Mouse (Mus musculus) midbrain, embryonic 12.5 days (tissue): ENCODE measurements around the gene Arvcf. TPM values are rescaled to one million over a fixed set of nuclear protein-coding genes. Genes with fewer than 3 reads are reported as not detected.
A peak's percentile ranks its signal among the peaks of the same experiment; 100 is the strongest.

Experiments
- ATAC-seq: fragments of 200-750 bp; cut with Nextera tagmentation; 2 replicates; pipeline ENCODE4 v1.8.0; 2017; ENCODE audit warnings: low read depth, moderate TSS enrichment, moderate library complexity; ENCODE audit not compliant: low FRiP score
- H3K27ac ChIP-seq: fragments of 300-500 bp; sonication (generic); replicated peaks from 2 replicates; pipeline ENCODE4 v1.5.1; 2016; ENCODE audit warnings: mild to moderate bottlenecking
- H3K27me3 ChIP-seq: fragments of 300-500 bp; sonication (generic); 2 replicates; pipeline ENCODE4 v1.6.1; 2016; ENCODE audit warnings: mild to moderate bottlenecking
- H3K36me3 ChIP-seq: fragments of 300-500 bp; sonication (generic); 2 replicates; pipeline ENCODE4 v1.6.1; 2016
- H3K4me1 ChIP-seq: fragments of 300-500 bp; sonication (generic); 2 replicates; pipeline ENCODE4 v1.6.1; 2016
- H3K4me2 ChIP-seq: fragments of 300-500 bp; sonication (generic); replicated peaks from 2 replicates; pipeline ENCODE4 v1.6.1; 2016; ENCODE audit warnings: mild to moderate bottlenecking, moderate library complexity
- H3K4me3 ChIP-seq: fragments of 300-500 bp; sonication (generic); 2 replicates; pipeline ENCODE4 v1.5.1; 2016; ENCODE audit warnings: mild to moderate bottlenecking
- H3K9ac ChIP-seq: fragments of 300-500 bp; sonication (generic); replicated peaks from 2 replicates; pipeline ENCODE4 v1.6.1; 2016; ENCODE audit warnings: mild to moderate bottlenecking, moderate library complexity
- H3K9me3 ChIP-seq: fragments of 300-500 bp; sonication (generic); 2 replicates; pipeline ENCODE4 v1.6.1; 2016; ENCODE audit warnings: mild to moderate bottlenecking
- WGBS: fragments of 180-500 bp; shearing (Covaris S2); methylation state at CpG from one replicate; pipeline ENCODE4 v1.1.7; 2016; 5-methylcytosine and 5-hydroxymethylcytosine counted together
- polyA plus RNA-seq: library from polyadenylated mRNA; unstranded; fragments of >200 nt; fragmentation: Nextera tagmentation; extraction: Ambion mirVana; gene quantifications from 2 replicates; pipeline ENCODE4 v1.2.1, GENCODE M21; 2016

The Arvcf gene
- polyA plus RNA-seq, 1 experiment from 2014 or later: 129 TPM

- H3K4me3 ChIP-seq: peak overlapping the region; percentile 4; the same call in 1 of the 2 replicates
- H3K27me3 ChIP-seq: no peaks in the 10 kb centered on the region
- H3K9me3 ChIP-seq: no peaks in the 10 kb centered on the region
- H3K36me3 ChIP-seq: peaks cover 87% of the 10 kb centered on the region
- 12% methylated on average over 7 of the region's 7 CpGs for WGBS
- H3K4me1 ChIP-seq: peaks cover 62% of the 10 kb centered on the region
- ATAC-seq: peak; percentile 92
- H3K27ac ChIP-seq: peak overlapping the region; percentile 89
- 0 out of 2 replicates have a peak overlapping the region, but pooled peaks have one; percentile 12 for H3K9ac ChIP-seq
- H3K4me2 ChIP-seq: peak overlapping the region; percentile 38
Measured at GRCm38 (mm10) chr16:18400472-18401216, 52.7 kb downstream of the Arvcf start.

GRCm38 (mm10) chr16:18403285-18403684, 55.3 kb downstream of the Arvcf start:
- no peak overlapping the region for H3K4me2 ChIP-seq
- no peak for ATAC-seq

GRCm38 (mm10) chr16:18405091-18405854, 57.3 kb downstream of the Arvcf start:
- no peak for ATAC-seq
- Histone ChIP-seq H3K4me2 (no peak overlapping the region), H3K36me3 (peaks cover 81% of the 10 kb centered on the region), H3K9me3 (no peaks in the 10 kb centered on the region), H3K9ac (no peak overlapping the region; the same call in 1 of the 2 replicates), H3K4me3 (no peak overlapping the region), H3K27me3 (no peaks in the 10 kb centered on the region), H3K27ac (peak overlapping the region; percentile 49), H3K4me1 (peaks cover 33% of the 10 kb centered on the region)
- 94% methylated on average over 13 of the region's 13 CpGs for WGBS

More at GRCm38 (mm10) chr16:18403285-18403684, 55.3 kb downstream of the Arvcf start:
- WGBS: 90% methylated on average over 12 of the region's 12 CpGs
- Histone ChIP-seq H3K36me3 (peaks cover 85% of the 10 kb centered on the region), H3K27me3 (no peaks in the 10 kb centered on the region), H3K9ac (no peak overlapping the region), H3K4me3 (no peak overlapping the region), H3K27ac (no peak overlapping the region), H3K9me3 (no peaks in the 10 kb centered on the region), H3K4me1 (peaks cover 53% of the 10 kb centered on the region)

GRCm38 (mm10) chr16:18405876-18406275, 57.9 kb downstream of the Arvcf start:
- ATAC-seq: no peak

GRCm38 (mm10) chr16:18406293-18406692, 58.3 kb downstream of the Arvcf start:
- H3K4me1 ChIP-seq: peaks cover 32% of the 10 kb centered on the region
- H3K36me3 ChIP-seq: peaks cover 84% of the 10 kb centered on the region
- H3K9ac ChIP-seq: no peak overlapping the region
- H3K9me3 ChIP-seq: no peaks in the 10 kb centered on the region
- no peak overlapping the region for H3K4me2 ChIP-seq
- peak; percentile 56 for ATAC-seq
- no peak overlapping the region for H3K4me3 ChIP-seq
- WGBS: 20% methylated on average over 2 of the region's 2 CpGs
- no peaks in the 10 kb centered on the region for H3K27me3 ChIP-seq
- no peak overlapping the region; the same call in 1 of the 2 replicates for H3K27ac ChIP-seq

More at GRCm38 (mm10) chr16:18405876-18406275, 57.9 kb downstream of the Arvcf start:
- Histone ChIP-seq H3K27ac (peak overlapping the region; percentile 49), H3K4me2 (no peak overlapping the region), H3K9ac (no peak overlapping the region; the same call in 1 of the 2 replicates), H3K9me3 (no peaks in the 10 kb centered on the region), H3K36me3 (peaks cover 80% of the 10 kb centered on the region), H3K4me3 (no peak overlapping the region), H3K4me1 (peaks cover 32% of the 10 kb centered on the region), H3K27me3 (no peaks in the 10 kb centered on the region)
- WGBS: 53% methylated on average over 2 of the region's 2 CpGs

GRCm38 (mm10) chr16:18407912-18408311, 59.9 kb downstream of the Arvcf start:
- Histone ChIP-seq H3K27ac (0 out of 2 replicates have a peak overlapping the region, but pooled peaks have one; percentile 35), H3K27me3 (no peaks in the 10 kb centered on the region), H3K9ac (no peak overlapping the region; the same call in 1 of the 2 replicates), H3K4me3 (no peak overlapping the region), H3K4me2 (no peak overlapping the region), H3K9me3 (no peaks in the 10 kb centered on the region), H3K36me3 (peaks cover 74% of the 10 kb centered on the region), H3K4me1 (peaks cover 31% of the 10 kb centered on the region)
- 84% methylated on average over 7 of the region's 7 CpGs for WGBS
- no peak for ATAC-seq

- ATAC-seq: no peak
- H3K9me3 ChIP-seq: no peaks in the 10 kb centered on the region
- H3K4me3 ChIP-seq: no peak overlapping the region
- H3K27me3 ChIP-seq: no peaks in the 10 kb centered on the region
- 70% methylated on average over 4 of the region's 4 CpGs for WGBS
- no peak overlapping the region for H3K4me2 ChIP-seq
- H3K36me3 ChIP-seq: peaks cover 62% of the 10 kb centered on the region
- H3K9ac ChIP-seq: no peak overlapping the region
- peak overlapping the region; percentile 56 for H3K27ac ChIP-seq
- peaks cover 31% of the 10 kb centered on the region for H3K4me1 ChIP-seq
Measured at GRCm38 (mm10) chr16:18409776-18410175, 61.8 kb downstream of the Arvcf start.

GRCm38 (mm10) chr16:18410418-18410817, 62.4 kb downstream of the Arvcf start:
- Histone ChIP-seq H3K4me2 (no peak overlapping the region), H3K27ac (no peak overlapping the region)

GRCm38 (mm10) chr16:18411026-18411649, 63.2 kb downstream of the Arvcf start:
- Histone ChIP-seq H3K27me3 (no peaks in the 10 kb centered on the region), H3K4me2 (0 out of 2 replicates have a peak overlapping the region, but pooled peaks have one; percentile 4), H3K36me3 (peaks cover 55% of the 10 kb centered on the region), H3K9ac (no peak overlapping the region), H3K4me3 (no peak overlapping the region), H3K4me1 (peaks cover 19% of the 10 kb centered on the region), H3K27ac (peak overlapping the region; percentile 49), H3K9me3 (no peaks in the 10 kb centered on the region)
- peak; percentile 13; the same call in 1 of the 2 replicates for ATAC-seq
- WGBS: 44% methylated on average over 13 of the region's 13 CpGs

More at GRCm38 (mm10) chr16:18410418-18410817, 62.4 kb downstream of the Arvcf start:
- Histone ChIP-seq H3K9me3 (no peaks in the 10 kb centered on the region), H3K27me3 (no peaks in the 10 kb centered on the region), H3K4me1 (peaks cover 26% of the 10 kb centered on the region), H3K36me3 (peaks cover 59% of the 10 kb centered on the region), H3K4me3 (no peak overlapping the region), H3K9ac (no peak overlapping the region)
- ATAC-seq: no peak
- WGBS: 78% methylated on average over 5 of the region's 5 CpGs

- Histone ChIP-seq H3K9me3 (no peaks in the 10 kb centered on the region), H3K36me3 (peaks cover 49% of the 10 kb centered on the region), H3K4me3 (no peak overlapping the region), H3K27me3 (no peaks in the 10 kb centered on the region), H3K27ac (no peak overlapping the region), H3K4me2 (no peak overlapping the region), H3K9ac (no peak overlapping the region), H3K4me1 (peaks cover 19% of the 10 kb centered on the region)
- 0 out of 2 replicates have a peak, but pooled peaks have one; percentile 14 for ATAC-seq
- 87% methylated on average over 12 of the region's 12 CpGs for WGBS
Measured at GRCm38 (mm10) chr16:18411802-18412476, 64.0 kb downstream of the Arvcf start.
